Mouse (Mus musculus) splenic B cell, adult 2 months (primary cell): ENCODE results near the gene 4930579G24Rik.
A peak's percentile ranks its signal among the peaks of the same experiment; 100 is the strongest.

Source experiments
- DNase-seq: peaks from one replicate; pipeline ENCODE4 v3.0.0-alpha.2; 2011; ENCODE audit warnings: low read depth, low spot score
- H3K27me3 ChIP-seq: 2 replicates; pipeline ENCODE4 v1.6.1; 2012; ENCODE audit warnings: mild to moderate bottlenecking, low read length, moderate library complexity, mixed read lengths; ENCODE audit not compliant: control insufficient read depth, poor library complexity, insufficient read depth, severe bottlenecking
- H3K36me3 ChIP-seq: 2 replicates; pipeline ENCODE4 v1.6.1; 2012; ENCODE audit warnings: mild to moderate bottlenecking, low read length, moderate library complexity, mixed read lengths; ENCODE audit not compliant: control insufficient read depth, poor library complexity, insufficient read depth, severe bottlenecking

The 4930579G24Rik gene

DNA sequence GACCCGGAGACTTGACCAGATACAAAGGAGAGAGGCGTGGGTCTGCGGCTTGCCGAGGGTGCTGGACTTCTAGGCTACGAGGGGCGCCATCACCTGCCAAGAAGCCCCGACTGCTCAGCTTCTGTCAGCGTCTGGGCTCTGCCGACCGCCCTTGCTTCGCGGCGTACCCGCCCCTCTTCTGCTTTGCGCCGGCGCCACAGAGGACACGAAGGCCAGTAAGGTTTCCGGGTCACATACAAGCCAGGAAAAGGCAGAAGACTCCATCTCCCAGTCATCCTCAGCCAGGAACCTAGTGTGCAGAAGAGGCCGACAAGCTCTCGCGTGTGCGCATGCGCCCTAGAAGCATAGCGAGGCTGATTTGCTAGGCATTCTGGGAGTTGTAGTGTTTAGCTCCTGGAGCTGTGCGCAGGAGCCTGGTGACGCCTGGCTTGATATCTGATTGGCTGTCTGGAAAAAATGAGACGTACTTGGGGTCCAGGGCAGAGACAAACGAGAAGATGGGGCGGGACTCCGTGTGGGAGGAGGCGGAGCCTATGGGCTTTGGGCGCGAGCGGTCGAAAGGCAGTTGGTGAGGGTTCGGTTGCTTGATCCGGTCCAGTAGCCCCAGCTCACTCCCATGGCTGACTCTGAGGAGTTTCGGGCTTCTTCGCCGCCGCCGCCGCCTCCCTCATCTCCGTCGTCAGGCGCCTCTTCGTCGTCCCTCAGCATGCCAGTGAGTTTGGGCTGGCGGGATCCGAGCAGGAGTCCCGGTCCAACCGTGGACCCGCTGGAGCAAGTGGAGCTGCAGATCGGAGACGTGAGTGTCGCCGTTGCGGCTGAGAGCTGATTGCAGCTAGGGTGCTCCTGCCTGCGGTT is at the start of gene 4930579G24Rik:
TSS of gene 4930579G24Rik (plus strand) at position 519 of the 855 bp plus-strand sequence.
- H3K36me3 ChIP-seq = no peaks in the 10 kb centered on the region
- no peaks in the 10 kb centered on the region for H3K27me3 ChIP-seq
- DNase-seq = peak; percentile 99

DNA sequence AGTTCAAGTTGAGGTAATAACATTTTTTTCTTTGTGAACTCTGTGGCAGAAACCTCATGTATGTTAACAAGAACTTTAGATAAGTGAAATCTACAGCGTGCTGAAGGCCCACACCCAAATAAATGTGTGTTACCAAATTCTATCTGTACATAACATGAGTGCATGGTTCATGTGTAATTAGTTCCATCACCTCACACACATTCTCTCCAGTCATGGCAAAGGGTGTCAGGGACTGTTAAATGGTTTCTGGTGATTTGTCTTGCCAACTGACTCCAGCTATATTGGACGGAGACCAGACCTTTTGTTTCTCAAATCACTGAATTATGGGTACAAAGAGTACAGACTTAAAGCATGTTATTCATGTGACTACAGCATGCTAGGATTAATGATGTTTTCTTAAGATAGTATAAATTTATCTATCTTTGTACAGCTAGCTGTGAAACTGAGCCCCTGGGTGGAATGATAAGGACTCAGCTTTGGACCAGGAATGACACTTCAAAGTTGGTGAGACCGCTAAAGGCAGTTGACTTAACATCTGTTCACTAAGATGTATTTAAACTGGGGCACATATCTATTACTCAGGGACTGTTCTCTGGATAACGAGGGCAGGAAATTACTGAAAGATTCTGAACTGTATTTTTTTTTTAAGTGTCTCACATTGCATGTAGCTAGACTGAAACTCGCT is 48.8 kb upstream of the 4930579G24Rik start:
- no peak for DNase-seq
- peaks cover 4% of the 10 kb centered on the region for H3K27me3 ChIP-seq
- H3K36me3 ChIP-seq = no peaks in the 10 kb centered on the region

DNA sequence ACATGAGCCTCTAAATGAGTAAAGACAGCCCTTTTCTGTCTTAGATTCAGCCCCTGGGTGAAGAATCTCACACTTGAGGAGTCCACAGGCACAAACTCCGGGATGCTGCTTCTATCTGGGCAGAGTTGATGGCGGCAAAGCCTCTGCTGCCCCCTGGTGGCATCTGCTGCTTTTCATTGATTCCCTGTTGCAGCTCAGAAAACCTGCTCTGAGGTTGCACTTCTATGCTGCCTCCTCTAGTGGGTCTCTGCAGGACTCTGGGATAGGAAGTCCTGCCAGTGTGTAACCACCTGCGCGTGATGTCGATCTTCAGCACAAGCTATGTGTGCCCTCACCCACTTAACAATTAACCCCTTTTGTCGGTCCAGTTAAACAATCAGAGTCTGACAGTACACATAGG is 42.1 kb upstream of the 4930579G24Rik start:
- Histone ChIP-seq H3K27me3 (no peaks in the 10 kb centered on the region), H3K36me3 (no peaks in the 10 kb centered on the region)
- peak; percentile 93 for DNase-seq

GRCm38 (mm10) chr3:79589671-79590070 is 39.2 kb upstream of the 4930579G24Rik start:
- DNase-seq = no peak
- H3K36me3 ChIP-seq = no peaks in the 10 kb centered on the region; the same call in 1 of the 2 replicates
- no peaks in the 10 kb centered on the region for H3K27me3 ChIP-seq

DNA sequence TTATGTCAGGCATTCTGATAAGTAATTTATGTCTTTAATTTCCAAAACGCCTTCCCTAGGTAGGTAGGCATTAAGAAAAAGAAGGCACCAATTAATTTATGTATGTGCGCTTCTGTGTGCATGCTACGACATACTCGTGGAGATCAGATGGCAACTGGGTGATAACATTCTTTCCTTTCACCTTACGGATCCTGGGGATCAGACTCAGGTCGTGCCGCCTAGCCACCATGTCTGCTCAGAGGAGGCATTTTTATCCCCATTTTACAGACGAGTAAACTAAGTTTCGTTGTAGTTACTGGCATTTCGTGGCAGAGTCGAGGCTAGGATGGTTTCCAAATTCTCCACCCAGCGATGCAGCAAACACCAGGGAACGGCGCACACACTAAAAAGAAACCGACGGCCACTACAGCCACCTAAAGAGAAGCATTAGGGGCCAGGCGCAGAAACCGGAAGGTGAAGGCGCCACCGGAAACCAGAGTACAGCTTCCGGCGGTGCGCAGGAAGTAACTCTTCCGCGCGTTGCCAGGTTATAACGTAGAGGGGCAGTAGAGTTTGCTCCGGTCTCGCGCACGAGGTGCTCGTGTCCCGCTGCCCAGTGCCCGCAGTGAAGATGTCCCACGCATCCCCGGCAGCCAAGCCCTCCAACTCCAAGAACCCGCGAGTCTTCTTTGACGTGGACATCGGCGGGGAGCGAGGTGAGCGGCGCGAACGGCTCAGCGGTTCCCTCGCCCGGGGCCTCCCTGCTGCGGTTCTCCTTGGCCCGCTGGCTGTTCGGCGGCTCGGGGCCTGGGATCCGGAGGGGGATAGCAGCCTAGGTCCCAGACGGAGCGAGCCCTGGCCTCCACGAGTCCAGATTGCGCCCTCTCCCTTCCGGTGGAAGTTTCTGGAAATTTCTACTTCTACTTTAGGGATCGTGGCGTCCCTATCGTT is 37.8 kb upstream of the 4930579G24Rik start, which contains the start of gene Ppid:
TSS of gene Ppid (plus strand) at position 480 of the 930 bp plus-strand sequence.
- DNase-seq = peak; percentile 87
- no peaks in the 10 kb centered on the region for H3K27me3 ChIP-seq
- H3K36me3 ChIP-seq = peaks cover 2% of the 10 kb centered on the region

DNA sequence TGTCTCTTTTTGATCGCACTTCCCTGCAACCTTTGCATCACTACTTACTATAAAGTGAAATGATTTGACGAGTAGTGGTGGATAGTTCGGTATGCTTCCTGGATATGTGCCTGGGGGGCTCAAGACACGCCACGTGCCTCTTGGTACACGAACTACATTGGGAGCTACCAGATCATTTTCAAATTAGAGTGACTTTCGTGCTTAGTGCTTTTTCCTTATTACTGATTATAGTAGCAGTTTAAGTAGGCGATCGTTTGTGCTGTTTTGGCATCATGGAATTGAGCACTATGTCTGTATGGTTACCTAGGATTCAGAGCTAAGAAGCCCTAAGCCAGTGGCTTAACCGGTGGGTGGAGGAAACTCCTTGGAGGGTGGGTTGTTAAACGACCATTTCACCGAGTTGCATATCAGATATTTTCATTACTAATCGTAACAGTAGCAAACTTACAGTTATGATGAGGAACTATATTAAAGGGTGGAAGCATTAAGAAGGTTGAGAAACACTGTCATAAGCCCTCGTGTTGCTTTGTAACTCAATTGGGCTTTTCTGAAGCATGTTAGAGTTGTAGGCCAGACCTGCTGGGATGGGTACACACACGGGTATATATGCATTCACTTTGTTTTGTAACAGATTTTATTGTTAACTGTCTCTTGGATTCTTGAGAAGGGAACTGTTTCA is 36.9 kb upstream of the 4930579G24Rik start:
- DNase-seq = no peak
- Histone ChIP-seq H3K27me3 (no peaks in the 10 kb centered on the region), H3K36me3 (peaks cover 8% of the 10 kb centered on the region)

DNA sequence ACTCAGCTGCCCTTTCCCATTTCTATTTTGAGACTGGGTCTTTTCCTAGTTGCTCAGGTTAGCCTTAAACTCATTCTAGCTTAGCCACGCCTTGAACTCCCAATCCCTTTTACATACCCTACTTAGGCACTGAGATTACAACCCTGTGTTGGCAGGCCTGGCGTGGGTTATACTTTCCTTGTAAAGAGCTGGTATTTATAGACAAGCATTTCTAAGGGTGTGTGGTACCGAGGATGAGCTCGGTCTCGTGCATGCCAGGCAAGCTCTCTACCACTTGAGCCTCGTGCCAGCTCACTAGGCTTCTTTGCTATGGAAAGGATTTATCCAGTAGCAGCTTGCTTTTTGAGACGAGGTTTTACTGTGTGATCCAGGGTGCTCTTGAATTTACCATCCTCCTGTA is 33.4 kb upstream of the 4930579G24Rik start:
- H3K27me3 ChIP-seq = no peaks in the 10 kb centered on the region
- H3K36me3 ChIP-seq = peaks cover 12% of the 10 kb centered on the region
- DNase-seq = no peak

GRCm38 (mm10) chr3:79609886-79610285 is 19.0 kb upstream of the 4930579G24Rik start:
- Histone ChIP-seq H3K36me3 (peaks cover 11% of the 10 kb centered on the region), H3K27me3 (no peaks in the 10 kb centered on the region)
- no peak for DNase-seq

DNA sequence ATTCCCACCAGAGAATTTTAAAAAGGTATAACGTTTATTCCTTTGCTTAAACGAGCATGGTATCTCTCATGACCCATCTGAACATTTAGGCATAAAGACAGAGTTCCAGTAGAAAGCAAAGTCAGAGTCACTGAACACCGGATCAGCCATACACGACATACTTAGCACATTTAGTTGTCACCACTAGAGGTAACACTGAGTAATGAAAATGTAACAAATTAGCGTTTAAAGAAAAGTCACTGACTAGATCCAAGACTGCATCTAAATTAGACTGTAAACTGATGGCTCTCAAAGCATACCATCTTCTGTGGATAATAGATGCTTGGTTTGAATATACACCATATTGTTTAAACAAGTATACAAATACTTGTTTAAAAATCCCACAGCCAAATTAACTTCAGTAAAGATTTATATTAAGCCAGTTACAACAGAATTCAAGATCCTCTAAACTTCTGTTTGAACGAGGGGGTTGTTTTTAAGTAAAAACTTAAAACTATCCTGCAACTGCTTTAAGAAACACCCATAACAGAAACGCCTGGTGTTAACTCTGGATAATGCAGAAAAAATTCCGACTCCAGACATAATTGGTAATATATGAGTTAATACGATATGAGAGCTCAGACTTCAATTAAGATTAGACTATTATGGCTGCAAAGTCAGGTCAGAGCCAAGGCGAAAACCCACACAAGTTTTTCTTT is 1.2 kb upstream of the 4930579G24Rik start:
- DNase-seq = peak; percentile 51
- Histone ChIP-seq H3K36me3 (0 out of 2 replicates have a peak, but pooled peaks cover 2% of the 10 kb centered on the region), H3K27me3 (no peaks in the 10 kb centered on the region)

DNA sequence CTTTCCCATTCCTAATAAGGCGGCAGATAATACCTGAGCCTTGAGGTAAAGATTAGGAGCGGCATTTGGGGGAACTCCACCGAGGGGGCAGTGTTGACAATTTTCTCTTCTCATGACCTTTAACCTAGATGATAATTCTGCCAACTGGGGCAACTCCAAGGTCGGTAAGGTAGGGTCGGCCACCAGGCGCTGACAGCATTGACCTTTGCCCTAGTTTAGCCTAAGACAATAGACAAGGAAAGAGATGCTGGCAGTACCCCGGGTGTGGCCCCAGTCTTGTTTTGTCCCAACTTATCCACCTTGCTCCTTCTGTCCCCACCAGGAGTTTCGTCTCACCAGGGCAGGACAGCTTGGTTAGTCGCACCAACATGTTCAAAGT is 708 bp upstream of the 4930579G24Rik start:
- no peak for DNase-seq
- H3K36me3 ChIP-seq = no peaks in the 10 kb centered on the region
- H3K27me3 ChIP-seq = no peaks in the 10 kb centered on the region

- H3K27me3 ChIP-seq = no peaks in the 10 kb centered on the region
- H3K36me3 ChIP-seq = no peaks in the 10 kb centered on the region
- DNase-seq = no peak
Measured at GRCm38 (mm10) chr3:79629416-79629730, 494 bp downstream of the 4930579G24Rik start, which contains the start of gene Etfdh. Gene Etfdh, minus strand, starts transcription at chr3:79629500.

- Histone ChIP-seq H3K36me3 (no peaks in the 10 kb centered on the region), H3K27me3 (no peaks in the 10 kb centered on the region)
- no peak for DNase-seq
Measured at GRCm38 (mm10) chr3:79652129-79652528, 23.2 kb downstream of the 4930579G24Rik start.

GRCm38 (mm10) chr3:79656682-79657081 is 27.8 kb downstream of the 4930579G24Rik start:
- Histone ChIP-seq H3K27me3 (no peaks in the 10 kb centered on the region), H3K36me3 (no peaks in the 10 kb centered on the region)
- no peak for DNase-seq
